Mouse (Mus musculus) MEL-GATA-1-ER (cell line): ENCODE results near the gene Nle1.

Experiments used
- DNase-seq: peaks from one replicate; pipeline ENCODE4 v3.0.0-alpha.2; 2012; ENCODE audit warnings: low read depth; ENCODE audit errors: extremely low read depth

Nle1 gene

GRCm38 (mm10) chr11:82869506-82870172 is 38.6 kb downstream of the Nle1 start:
- no peak for DNase-seq

GRCm38 (mm10) chr11:82867956-82868355 is 40.3 kb downstream of the Nle1 start:
- DNase-seq, result no peak

GRCm38 (mm10) chr11:82866850-82867564 is 41.2 kb downstream of the Nle1 start:
- DNase-seq, result no peak

GRCm38 (mm10) chr11:82865957-82866356 is 42.3 kb downstream of the Nle1 start:
- no peak for DNase-seq

- no peak for DNase-seq
Observed at GRCm38 (mm10) chr11:82863488-82863931, 44.7 kb downstream of the Nle1 start.

- no peak for DNase-seq
Observed at GRCm38 (mm10) chr11:82863059-82863458, 45.2 kb downstream of the Nle1 start.

- DNase-seq, result no peak
Observed at GRCm38 (mm10) chr11:82862638-82863037, 45.6 kb downstream of the Nle1 start.

- no peak for DNase-seq
Observed at GRCm38 (mm10) chr11:82861558-82861957, 46.7 kb downstream of the Nle1 start.

GRCm38 (mm10) chr11:82860759-82861158 is 47.5 kb downstream of the Nle1 start:
- no peak for DNase-seq

- DNase-seq, result no peak
Observed at GRCm38 (mm10) chr11:82857307-82857848, 50.8 kb downstream of the Nle1 start.

- DNase-seq, result no peak
Observed at GRCm38 (mm10) chr11:82856032-82856431, 52.2 kb downstream of the Nle1 start.

GRCm38 (mm10) chr11:82855327-82855973 is 52.8 kb downstream of the Nle1 start:
- no peak for DNase-seq

GRCm38 (mm10) chr11:82854111-82854510 is 54.1 kb downstream of the Nle1 start:
- no peak for DNase-seq

GRCm38 (mm10) chr11:82852958-82853357 is 55.3 kb downstream of the Nle1 start:
- DNase-seq, result no peak

GRCm38 (mm10) chr11:82852540-82852939 is 55.7 kb downstream of the Nle1 start:
- DNase-seq, result no peak

- no peak for DNase-seq
Observed at GRCm38 (mm10) chr11:82852115-82852514, 56.1 kb downstream of the Nle1 start.
